Mouse (Mus musculus) heart, adult 2 months (tissue): ENCODE measurements around the gene Nudt16l1.

Source experiments
- CTCF ChIP-seq: fragments of 200-600 bp; IDR thresholded peaks from 2 replicates; pipeline ENCODE4 v1.8.1; 2022; ENCODE audit warnings: antibody characterized with exemption, mild to moderate bottlenecking, moderate library complexity
- EP300 ChIP-seq: fragments of 200-500 bp; IDR thresholded peaks from 2 replicates; pipeline ENCODE4 v1.6.1; 2011; ENCODE audit warnings: low read depth, low read length, control low read depth; ENCODE audit not compliant: insufficient read depth

- TF ChIP-seq EP300 (0 out of 2 replicates have a peak, but pooled peaks have one; percentile 22), CTCF (no peak)
Observed at GRCm38 (mm10) chr16:4907386-4907785, 31.2 kb upstream of the Nudt16l1 start.
